Mouse (Mus musculus) bone marrow, adult 2 months (tissue): ENCODE measurements around the gene Txnrd2. TPM values are rescaled to one million over a fixed set of nuclear protein-coding genes. Genes with fewer than 3 reads are reported as not detected.

Experiments
- H3K27ac ChIP-seq: fragments of 200-500 bp; 2 replicates; pipeline ENCODE4 v1.5.1; 2012; ENCODE audit warnings: low read depth, mild to moderate bottlenecking, control low read depth, inconsistent platforms, low read length; ENCODE audit not compliant: control insufficient read depth, poor library complexity, insufficient read depth
- H3K4me1 ChIP-seq: fragments of 200-500 bp; 2 replicates; pipeline ENCODE4 v1.6.1; 2011; ENCODE audit warnings: low read length; ENCODE audit not compliant: control insufficient read depth, insufficient read depth
- H3K4me3 ChIP-seq: fragments of 200-500 bp; replicated peaks from 2 replicates; pipeline ENCODE3; 2011; ENCODE audit warnings: mild to moderate bottlenecking, low read depth, low read length, control low read depth; ENCODE audit not compliant: control insufficient read depth
- CTCF ChIP-seq: fragments of 200-500 bp; IDR thresholded peaks from 2 replicates; pipeline ENCODE4 v1.5.1; 2011; ENCODE audit warnings: low read length, control low read depth; ENCODE audit not compliant: control insufficient read depth, insufficient read depth
- POLR2A ChIP-seq: fragments of 200-500 bp; IDR thresholded peaks from 2 replicates; pipeline ENCODE4 v1.6.1; 2011; ENCODE audit warnings: low read depth, mild to moderate bottlenecking, control low read depth, low read length, borderline replicate concordance; ENCODE audit not compliant: control insufficient read depth
- WGBS: fragments of 180-500 bp; shearing (Covaris S2); methylation state at CpG from one replicate; pipeline ENCODE4 v1.1.7; 2018; 5-methylcytosine and 5-hydroxymethylcytosine counted together
- polyA plus RNA-seq: library from polyadenylated mRNA; stranded (reverse); fragments of >200 nt; gene quantifications from 2 replicates; pipeline ENCODE4 v1.2.4, GENCODE M21; 2011; ENCODE audit warnings: low replicate concordance; ENCODE audit not compliant: missing spikeins, insufficient read depth, insufficient read length

Gene Txnrd2
- polyA plus RNA-seq, 1 experiment = 66.6 TPM

DNA sequence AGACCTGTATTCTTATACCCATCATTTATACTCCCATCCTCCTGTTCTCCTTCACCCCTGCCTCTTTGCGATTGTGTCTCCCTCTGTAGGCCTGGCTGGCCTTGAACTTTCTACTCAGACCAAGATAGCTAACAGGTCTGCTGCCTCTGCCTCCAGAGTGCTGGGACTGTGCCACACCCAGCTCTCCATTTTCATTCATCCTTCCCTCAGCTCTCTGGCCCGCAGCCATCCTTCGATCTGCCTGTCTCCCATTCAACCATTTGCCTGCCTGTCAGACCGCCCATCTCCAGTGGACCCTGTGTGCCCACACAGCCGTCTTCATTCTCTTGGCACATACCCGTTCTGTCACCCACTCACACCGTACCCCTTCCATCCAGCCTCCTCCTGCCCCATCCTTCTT is 42.0 kb upstream of the Txnrd2 start:
- peaks cover 5% of the 10 kb centered on the region for H3K4me1 ChIP-seq
- 82% methylated on average over 7 of the region's 7 CpGs for WGBS

DNA sequence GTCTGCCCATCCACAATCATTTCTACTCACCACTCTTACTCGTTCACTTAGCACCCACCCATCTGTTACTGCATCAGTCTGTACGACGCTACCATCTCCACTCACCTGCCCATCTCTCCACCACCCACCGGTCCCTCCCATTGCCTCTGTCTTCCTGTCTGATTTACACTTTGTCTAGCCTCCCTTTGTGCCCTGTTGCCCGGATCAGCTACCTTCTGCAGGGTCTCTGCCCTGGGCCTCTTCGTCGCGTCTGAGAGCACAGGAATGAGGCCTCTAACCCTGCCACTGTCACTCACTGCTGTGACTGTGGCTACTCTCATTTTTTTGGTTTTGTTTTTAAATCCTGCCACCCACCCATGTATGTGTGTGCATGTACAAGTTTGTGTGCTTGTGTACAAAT is 41.5 kb upstream of the Txnrd2 start:
- Histone ChIP-seq H3K4me3 (no peak overlapping the region), H3K27ac (no peak overlapping the region), H3K4me1 (peaks cover 5% of the 10 kb centered on the region)
- 91% methylated on average over 8 of the region's 8 CpGs for WGBS
- TF ChIP-seq CTCF = no peak
- TF ChIP-seq POLR2A = no peak

More for the DNA sequence above, 42.0 kb upstream of the Txnrd2 start:
- H3K4me3 ChIP-seq = no peak overlapping the region
- H3K27ac ChIP-seq = no peak overlapping the region
- no peak for TF ChIP-seq CTCF
- TF ChIP-seq POLR2A = no peak

DNA sequence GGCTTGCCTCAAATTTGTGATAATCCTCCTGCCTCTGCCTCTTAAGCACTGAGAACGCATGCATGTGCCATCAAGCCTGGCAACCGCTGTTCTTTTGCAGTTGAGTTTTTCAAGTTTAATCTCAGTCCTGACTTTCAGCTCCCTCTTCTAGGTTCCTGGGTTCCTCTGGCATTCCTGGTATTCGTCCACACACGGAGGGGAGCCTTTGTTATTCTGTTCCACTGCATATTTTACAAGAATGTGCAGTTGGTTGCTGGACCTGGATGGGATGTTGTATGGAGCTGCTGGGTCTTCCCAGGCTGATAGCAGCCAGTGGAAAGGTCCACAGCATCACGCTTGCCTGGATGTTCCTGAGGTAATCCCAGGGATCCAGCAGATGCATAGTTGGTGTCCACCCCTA is 40.8 kb upstream of the Txnrd2 start:
- H3K4me1 ChIP-seq = peaks cover 5% of the 10 kb centered on the region
- H3K4me3 ChIP-seq = no peak overlapping the region
- TF ChIP-seq CTCF = no peak
- TF ChIP-seq POLR2A = no peak
- no peak overlapping the region for H3K27ac ChIP-seq
- 88% methylated on average over 5 of the region's 5 CpGs for WGBS

DNA sequence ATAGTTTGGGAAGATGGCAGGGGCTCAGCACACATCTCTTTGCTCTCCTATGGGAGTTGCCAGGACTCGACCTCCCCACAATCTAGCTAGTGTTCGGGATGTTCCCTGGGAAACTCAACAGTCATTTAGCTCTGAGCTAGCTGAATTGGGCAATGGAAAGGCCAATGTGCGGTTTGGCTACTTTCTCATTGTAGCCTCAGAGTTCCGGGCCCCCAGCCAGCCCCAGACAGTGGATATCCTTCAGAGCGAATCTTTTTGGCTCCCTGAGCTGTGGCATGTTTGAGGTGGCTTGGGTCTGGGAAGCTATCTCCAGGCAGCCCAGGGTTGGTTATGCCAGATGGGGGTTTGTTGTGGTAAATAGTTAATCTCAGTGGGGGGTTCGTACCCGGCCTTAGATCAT is 39.7 kb upstream of the Txnrd2 start:
- Histone ChIP-seq H3K4me3 (no peak overlapping the region), H3K27ac (no peak overlapping the region), H3K4me1 (peaks cover 5% of the 10 kb centered on the region)
- WGBS = 62% methylated on average over 7 of the region's 7 CpGs
- no peak for TF ChIP-seq CTCF
- TF ChIP-seq POLR2A = no peak

DNA sequence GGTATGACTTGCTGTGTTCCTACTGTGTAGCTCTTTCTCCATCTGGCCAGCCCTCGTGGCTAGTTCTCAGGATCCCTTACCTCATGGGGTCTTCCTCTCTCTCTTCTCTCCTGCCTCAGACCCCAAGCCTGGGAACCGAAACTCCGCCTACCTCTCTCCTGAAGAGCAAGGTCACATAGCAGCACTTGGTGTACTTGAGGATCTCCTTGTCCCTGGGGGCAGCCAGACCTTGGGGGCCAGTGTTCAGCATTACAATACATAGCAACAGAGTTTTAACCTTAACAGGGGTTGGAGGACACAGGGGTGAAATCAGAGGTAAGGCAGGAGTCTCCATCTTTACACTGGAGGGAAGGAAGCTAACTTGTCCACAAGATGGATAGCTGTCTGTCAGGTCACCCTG is 39.2 kb upstream of the Txnrd2 start:
- Histone ChIP-seq H3K27ac (0 out of 2 replicates have a peak overlapping the region, but pooled peaks have one; percentile 19), H3K4me1 (peaks cover 5% of the 10 kb centered on the region), H3K4me3 (no peak overlapping the region)
- WGBS = 62% methylated on average over 3 of the region's 3 CpGs
- TF ChIP-seq CTCF (no peak), POLR2A (no peak)

DNA sequence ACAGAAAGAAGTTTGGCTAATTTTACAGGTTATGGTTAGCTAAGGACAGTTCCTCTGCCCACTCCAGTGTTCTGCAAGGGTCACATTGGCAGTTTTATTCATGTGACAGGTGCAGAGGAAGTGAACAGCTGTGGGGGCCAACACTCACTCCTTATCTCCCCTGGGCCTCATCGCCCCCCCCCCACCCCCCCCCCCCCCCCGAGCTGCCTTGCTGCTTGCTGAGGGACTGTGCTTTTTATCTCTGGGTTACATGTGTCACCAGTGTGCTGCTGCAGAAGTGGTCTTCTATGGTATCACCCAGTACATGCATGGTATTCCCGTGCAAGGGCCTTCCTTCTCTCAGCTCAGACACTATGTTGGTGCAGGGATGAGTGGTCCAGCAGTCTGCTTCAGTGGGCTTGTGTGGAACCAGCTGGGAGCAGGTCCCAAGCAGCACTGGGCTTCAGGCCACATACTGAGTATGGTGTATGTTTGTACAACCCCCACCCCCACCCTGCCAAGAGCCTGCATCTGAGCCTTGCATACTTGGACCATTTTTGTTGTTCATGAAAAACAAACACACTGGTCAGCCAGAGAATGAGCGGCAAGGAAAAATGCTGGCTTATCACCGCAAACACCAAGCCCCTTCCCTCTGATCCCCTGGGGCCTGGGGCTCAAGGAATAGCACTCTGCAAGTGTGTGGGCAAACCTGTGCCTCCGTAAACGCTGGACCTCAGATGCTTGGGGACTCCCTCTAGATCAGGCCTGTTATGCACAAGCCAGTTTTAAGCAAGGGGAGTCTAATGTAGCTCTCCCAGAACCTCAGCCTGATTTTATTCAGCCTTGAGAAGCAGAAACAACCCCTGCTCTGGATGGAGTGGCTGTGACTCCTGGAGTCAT is 38.2 kb upstream of the Txnrd2 start:
- no peak overlapping the region for H3K4me3 ChIP-seq
- no peak for TF ChIP-seq CTCF
- TF ChIP-seq POLR2A = no peak
- H3K4me1 ChIP-seq = peaks cover 5% of the 10 kb centered on the region
- WGBS = 33% methylated on average over 7 of the region's 7 CpGs
- peak overlapping the region; percentile 20 for H3K27ac ChIP-seq

DNA sequence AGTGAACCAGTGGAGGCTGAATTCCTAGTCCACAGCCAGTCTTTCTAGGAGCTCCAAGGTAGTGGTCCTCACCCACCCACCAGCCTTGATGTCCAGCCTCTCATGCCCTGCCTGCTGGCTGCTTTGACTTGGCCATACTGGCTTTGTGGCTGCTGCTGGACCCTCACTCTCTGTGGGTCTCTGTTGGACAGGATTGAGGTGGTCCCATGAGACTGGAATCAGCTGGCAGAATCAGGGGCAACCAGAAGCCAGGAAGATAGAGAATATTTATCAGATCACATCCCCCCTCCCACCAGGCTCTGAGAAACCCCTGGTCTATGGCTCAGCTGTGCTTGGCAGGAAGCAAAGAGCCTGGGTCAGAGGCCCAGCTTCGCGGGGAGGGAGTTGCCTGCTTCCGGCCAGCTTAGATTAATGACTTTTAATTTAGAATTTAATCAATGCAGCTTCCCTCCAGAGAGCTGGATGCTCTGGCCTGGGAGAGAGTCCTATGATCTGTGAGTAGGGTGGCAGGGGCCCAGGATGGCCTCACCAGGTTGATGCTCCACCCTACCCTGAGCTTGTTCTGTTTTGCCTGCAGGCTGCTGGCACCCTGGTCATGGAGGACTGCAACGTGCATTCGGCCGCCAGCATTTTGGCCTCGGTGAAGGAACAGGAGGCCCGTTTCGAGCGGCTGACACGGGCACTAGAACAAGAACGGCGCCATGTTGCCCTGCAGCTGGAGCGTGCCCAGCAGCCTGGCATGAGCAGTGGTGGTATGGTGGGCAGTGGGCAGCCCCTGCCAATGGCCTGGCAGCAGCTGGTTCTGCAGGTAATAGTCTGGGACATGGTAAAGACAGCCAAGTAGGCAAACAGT is 37.4 kb upstream of the Txnrd2 start:
- Histone ChIP-seq H3K4me1 (peaks cover 10% of the 10 kb centered on the region), H3K4me3 (no peak overlapping the region), H3K27ac (peak overlapping the region; percentile 20; the same call in 1 of the 2 replicates)
- WGBS = 73% methylated on average over 14 of the region's 14 CpGs
- no peak for TF ChIP-seq POLR2A
- TF ChIP-seq CTCF = no peak

DNA sequence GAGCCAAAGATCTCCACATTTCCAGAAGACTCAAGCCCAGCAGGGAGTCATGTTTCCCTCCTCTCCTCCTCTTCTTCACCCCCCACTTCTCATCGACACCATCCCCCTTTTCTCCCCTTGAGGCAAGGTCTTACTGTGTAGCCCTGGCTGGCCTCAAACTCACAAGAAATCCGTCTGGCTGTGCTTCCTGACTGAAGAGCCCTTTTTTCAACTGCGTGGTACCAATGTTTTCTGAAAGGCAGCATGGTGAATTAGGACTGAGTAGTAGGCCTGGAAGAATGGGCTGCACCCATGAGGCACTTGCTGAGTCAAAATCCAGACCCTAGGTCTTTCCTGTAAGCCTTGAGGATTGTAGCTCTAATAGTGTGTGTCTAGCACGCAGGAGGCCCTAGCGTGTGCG is 35.8 kb upstream of the Txnrd2 start:
- Histone ChIP-seq H3K4me3 (no peak overlapping the region), H3K4me1 (peaks cover 10% of the 10 kb centered on the region), H3K27ac (no peak overlapping the region)
- WGBS = 87% methylated on average over 6 of the region's 6 CpGs
- TF ChIP-seq POLR2A (no peak), CTCF (no peak)

DNA sequence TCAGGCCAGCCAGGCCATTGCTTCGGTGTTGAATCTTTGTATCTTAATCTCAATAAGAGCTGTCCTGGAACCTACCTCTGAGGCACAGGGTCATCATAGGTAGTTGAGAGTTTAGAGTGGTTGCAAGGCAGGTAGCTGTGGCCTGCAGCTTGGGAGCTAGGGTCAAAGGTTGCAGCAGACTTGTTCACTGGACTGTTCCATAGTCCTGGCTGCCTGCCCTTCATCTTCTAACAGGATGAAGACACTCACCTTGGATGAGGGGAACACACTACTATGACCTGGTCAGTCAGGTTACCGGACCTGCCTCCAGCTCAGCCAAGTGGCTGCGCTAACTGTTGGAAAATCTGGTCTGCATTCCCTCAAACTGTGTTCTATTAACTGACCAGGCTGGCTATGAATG is 35.1 kb upstream of the Txnrd2 start:
- H3K4me1 ChIP-seq = peaks cover 10% of the 10 kb centered on the region
- no peak overlapping the region for H3K4me3 ChIP-seq
- no peak overlapping the region for H3K27ac ChIP-seq
- TF ChIP-seq POLR2A = no peak
- TF ChIP-seq CTCF = no peak
- 93% methylated on average over 3 of the region's 3 CpGs for WGBS
